Mouse (Mus musculus): ENCODE measurements around the gene Pmepa1.

Gene Pmepa1

GRCm38 (mm10) chr2:173225906-173226305 lies 50.4 kb downstream of the Pmepa1 start:
- no peak for DNase-seq (ENCODE audit: low read depth, low spot score)

DNA sequence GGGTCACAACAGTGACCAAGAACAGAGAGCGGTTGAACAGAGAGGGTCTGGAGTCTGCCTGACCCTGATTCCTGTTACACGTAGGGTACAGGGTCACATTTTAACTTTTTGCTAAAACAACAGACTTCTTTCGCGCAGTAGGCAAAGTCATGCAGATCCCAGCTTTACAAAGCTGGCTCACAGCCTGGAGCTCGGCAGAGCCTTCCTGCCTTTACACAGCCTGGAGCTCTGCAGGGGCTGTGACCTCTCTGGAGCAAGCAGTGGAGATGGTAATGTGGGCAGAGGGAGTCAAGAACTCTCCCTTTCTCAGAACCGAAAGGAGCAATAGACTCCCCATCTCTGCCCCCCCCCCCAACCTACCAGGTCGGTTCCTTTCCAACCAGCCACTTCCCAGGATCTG lies 51.5 kb downstream of the Pmepa1 start:
- DNase-seq (ENCODE audit: low read depth, low spot score): no peak

- DNase-seq (ENCODE audit: low read depth, low spot score): no peak
Observed at GRCm38 (mm10) chr2:173224097-173224496, 52.2 kb downstream of the Pmepa1 start.

DNA sequence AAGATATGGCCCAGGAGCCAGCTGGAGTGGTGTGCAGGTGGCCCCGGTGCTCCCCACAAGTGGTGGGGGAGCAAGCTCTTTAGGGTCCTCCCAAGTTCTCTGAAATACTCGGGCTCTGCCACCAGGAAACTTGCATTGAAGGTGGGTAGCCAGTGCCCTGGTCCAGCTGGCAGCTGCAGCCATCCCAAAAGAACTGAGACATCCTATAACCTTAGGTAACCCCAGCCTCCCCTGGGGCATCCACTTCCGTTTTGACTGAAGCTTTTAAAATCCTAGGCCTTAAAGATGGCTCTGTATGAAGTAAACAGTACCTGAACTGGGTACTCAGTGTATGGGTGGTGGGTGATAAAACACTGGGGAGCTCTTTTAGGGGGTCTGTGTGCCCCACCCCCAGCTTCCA lies 52.8 kb downstream of the Pmepa1 start:
- DNase-seq (ENCODE audit: low read depth, low spot score): no peak

DNA sequence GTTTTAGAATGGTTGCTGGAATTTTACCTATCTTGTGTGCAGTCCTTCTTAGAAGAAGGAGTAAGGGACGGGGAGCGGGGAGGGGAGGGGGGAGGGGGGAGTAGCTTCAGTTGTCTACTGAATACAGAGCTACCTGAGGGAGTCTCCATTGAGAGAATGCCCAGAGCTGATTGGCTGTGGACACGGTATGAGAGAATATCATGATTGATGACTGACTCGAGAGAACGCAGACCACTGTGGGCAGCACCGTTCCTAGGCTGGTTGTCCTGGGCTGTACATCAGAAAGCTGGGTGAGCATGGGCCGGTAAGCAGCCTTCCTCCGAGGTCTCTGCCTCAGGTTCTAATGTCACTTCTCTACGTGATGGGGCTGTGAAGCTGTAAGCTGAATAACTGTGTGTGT lies 55.6 kb downstream of the Pmepa1 start:
- no peak for DNase-seq (ENCODE audit: low read depth, low spot score)

DNA sequence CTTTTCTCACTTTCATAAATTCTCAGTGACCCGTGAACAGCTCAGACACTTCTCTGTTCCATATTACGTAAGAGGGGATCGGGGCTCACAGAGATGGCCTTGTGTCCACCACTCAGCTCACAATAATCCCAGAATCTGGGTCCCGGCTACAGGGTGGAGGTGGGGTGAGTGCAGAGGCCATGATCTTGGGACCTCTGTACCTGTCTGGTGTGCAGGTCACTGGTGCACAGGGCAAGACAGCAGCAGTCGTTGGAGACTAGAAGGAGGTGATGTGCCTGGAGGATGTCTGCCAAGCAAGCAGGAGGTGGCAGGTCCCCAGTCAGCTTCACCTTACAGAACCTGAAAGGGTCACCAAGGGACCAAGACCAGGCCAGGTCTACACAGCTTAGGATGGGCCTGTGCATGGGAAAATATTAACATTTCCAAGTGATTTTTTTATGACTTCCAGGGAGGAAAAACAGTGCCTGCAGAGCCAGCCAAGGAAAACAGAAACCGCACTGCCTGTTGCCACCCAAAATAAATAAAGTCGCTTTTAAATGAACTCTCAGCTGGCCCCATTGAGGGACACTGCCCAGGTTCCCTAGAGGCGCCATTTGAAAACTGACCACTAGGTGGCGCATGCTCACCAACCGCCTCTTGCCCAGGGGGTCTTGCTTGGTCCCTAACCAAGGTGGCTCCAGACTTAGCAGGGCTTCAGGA lies 56.9 kb downstream of the Pmepa1 start:
- DNase-seq (ENCODE audit: low read depth, low spot score): peak; percentile 13

DNA sequence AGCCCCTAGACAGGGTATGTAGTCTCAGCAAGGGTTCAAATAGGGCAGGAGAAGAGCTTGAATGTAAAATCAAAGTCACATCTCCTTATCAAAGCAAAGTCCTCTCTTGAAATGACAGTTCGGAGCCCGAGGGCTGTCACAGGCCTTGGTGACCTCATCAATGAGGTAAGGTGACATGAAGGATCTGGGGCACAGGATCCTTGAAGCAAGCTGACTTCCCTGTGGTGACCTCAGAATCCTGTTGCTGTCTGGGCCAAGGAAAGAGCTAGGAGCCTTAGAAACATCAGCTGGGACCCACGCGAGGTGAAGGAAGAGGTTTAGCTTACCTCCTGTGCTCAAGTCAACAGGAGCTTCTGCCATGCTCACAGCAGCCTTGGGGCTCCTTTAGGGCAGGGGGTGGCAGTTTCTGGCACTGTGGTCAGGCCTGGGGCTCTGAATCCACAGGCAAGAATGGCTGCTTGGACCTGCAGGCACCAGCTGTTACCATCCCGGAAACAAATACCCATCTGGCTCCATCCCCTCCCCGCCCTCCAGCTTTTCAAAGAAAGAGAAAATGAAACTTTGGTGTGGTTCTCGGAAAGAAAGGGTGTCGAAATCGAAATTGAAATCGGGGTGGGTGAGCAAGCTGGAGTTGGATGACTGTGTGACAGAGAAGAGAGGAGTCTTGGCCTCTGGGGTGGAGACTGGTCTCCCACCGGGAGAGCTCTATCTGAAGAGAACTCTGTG lies 57.8 kb downstream of the Pmepa1 start, which contains the start of gene Zbp1:
Gene Zbp1 (minus strand): TSS at position 508 of the 726 bp plus-strand sequence.
- no peak for DNase-seq (ENCODE audit: low read depth, low spot score)

GRCm38 (mm10) chr2:173217763-173218258 lies 58.5 kb downstream of the Pmepa1 start:
- no peak for DNase-seq (ENCODE audit: low read depth, low spot score)

- DNase-seq (ENCODE audit: low read depth, low spot score): no peak
Observed at GRCm38 (mm10) chr2:173217246-173217645, 59.1 kb downstream of the Pmepa1 start.

- no peak for DNase-seq (ENCODE audit: low read depth, low spot score)
Observed at GRCm38 (mm10) chr2:173216840-173217239, 59.5 kb downstream of the Pmepa1 start.

GRCm38 (mm10) chr2:173212227-173212626 lies 64.1 kb downstream of the Pmepa1 start:
- no peak for DNase-seq (ENCODE audit: low read depth, low spot score)

GRCm38 (mm10) chr2:173209091-173209815 lies 67.1 kb downstream of the Pmepa1 start:
- no peak for DNase-seq (ENCODE audit: low read depth, low spot score)

- DNase-seq (ENCODE audit: low read depth, low spot score): no peak
Observed at GRCm38 (mm10) chr2:173207051-173207450, 69.3 kb downstream of the Pmepa1 start.

- no peak for DNase-seq (ENCODE audit: low read depth, low spot score)
Observed at GRCm38 (mm10) chr2:173205563-173206099, 70.7 kb downstream of the Pmepa1 start.

DNA sequence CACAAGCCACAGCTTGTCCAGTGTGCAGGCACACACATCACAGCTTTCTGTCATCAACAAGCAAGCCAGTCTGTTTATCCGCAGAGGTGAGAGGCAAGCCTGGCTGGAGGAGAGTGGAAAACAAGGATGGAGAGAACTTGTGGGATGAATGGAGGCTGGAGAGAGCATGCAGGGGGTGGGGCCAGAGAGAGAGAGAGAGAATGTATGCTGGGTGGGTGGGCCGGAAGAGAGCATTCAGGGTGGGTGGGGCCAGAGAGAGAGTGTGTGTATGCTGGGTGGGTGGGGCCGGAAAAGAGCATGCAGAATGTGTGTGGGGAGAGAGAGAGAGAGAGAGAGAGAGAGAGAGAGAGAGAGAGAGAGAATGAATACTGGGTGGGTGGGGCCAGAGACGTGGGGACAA lies 71.7 kb downstream of the Pmepa1 start:
- DNase-seq (ENCODE audit: low read depth, low spot score): no peak

GRCm38 (mm10) chr2:173203726-173204125 lies 72.6 kb downstream of the Pmepa1 start:
- DNase-seq (ENCODE audit: low read depth, low spot score): no peak

DNA sequence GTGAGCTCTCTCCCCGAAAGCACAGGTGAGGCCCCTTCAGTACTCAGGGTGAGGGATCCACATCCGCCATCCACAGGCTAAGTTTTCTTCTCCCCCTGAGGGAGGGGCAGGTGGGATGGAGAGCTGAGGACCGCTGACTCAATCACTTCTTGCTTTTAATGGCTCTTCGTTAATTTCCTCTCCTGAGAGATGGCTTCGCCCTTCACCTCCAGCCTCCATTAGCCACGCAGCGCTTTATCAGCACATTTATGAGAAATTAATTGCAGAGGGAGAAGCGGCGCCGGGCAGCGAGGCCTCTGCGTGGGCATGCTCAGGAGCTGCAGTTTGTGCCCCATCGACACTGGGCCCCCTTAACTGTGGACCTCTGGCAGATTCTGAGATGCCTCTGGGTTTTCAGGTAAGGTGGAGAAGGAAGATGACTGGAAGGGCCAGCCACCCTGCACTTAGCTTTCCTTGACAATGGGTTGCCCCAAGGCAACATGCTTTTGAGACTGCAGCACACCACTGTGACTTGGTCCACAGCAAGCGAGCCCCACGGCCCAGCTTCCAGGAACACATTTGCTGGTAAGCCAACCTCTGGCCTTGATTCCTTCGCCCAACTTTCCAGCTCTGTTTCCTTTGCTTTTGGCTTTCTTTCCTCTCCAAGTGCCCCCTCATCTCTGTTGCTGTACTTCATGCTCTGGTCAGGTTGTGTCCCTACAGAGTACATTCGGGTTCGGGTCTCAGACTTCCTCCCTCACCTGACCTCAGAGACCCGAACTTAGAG lies 73.2 kb downstream of the Pmepa1 start:
- no peak for DNase-seq (ENCODE audit: low read depth, low spot score)

GRCm38 (mm10) chr2:173194796-173195195 lies 81.5 kb downstream of the Pmepa1 start:
- DNase-seq (ENCODE audit: low read depth, low spot score): no peak

GRCm38 (mm10) chr2:173187182-173187855 lies 89.0 kb downstream of the Pmepa1 start:
- no peak for DNase-seq (ENCODE audit: low read depth, low spot score)

DNA sequence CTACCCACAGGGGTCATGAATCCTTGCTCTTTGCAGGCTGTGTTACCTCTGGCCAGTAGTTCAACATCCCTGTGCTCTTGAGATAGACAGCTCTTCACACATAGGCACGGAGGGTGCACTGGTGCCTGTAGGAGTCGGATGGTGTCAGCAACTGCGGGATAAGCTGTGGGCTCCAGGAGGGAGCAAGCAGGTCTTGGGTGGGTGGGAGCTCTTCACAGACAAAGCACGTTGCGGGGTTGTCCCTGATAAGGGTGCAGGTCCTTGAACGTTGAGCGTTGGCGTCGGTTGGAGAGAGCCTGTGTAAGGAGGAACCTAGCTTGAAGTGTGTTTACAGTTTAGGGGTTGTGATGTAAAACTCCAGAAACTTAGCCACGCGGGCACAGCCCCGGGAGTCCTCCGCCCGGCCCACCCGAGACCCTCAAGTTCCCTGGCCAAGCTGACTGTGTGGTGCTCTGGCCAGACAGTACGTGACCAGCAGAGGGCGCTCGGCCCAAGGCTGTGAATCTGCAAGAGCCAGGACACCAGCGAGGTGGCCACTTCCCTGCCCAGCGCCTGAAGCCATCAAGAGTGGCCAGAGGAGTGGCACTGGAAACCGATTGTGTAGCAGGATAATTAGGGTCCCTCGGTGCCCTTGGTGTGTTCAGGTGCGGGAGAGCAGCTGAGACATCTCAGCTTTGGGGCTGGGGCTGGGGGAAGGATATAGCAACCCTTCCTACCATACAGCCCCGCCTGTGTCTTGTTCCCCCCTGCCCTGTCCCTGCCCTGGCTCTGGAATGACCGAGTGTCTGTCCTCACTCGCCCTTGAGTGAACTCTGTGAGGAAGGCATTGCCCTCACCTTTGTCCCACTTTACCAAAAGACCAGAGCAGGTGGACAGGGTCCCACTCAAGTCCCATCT lies 90.0 kb downstream of the Pmepa1 start:
- DNase-seq (ENCODE audit: low read depth, low spot score): peak; percentile 26

Measured in c-Kit-negative CD71-positive TER-119-positive erythroid progenitor cells, embryonic 14.5 days (primary cell).